Mouse (Mus musculus) G1E (cell line): Measurements from ENCODE around the gene Bcar1. TPM values are rescaled to one million over a fixed set of nuclear protein-coding genes. Genes with fewer than 3 reads are reported as not detected.

Source experiments
- ATAC-seq: 2 replicates; pipeline ENCODE4 v1.8.0; 2016; ENCODE audit warnings: mild to moderate bottlenecking; ENCODE audit not compliant: insufficient number of reproducible peaks, poor library complexity, low FRiP score, severe bottlenecking; ENCODE audit errors: extremely low read depth
- DNase-seq: peaks from one replicate; pipeline ENCODE4 v3.0.0; 2012; ENCODE audit warnings: low spot score
- H3K27me3 ChIP-seq: 2 replicates; pipeline ENCODE4 v1.6.1; 2012; ENCODE audit warnings: mild to moderate bottlenecking, low read length, inconsistent platforms; ENCODE audit not compliant: insufficient read depth
- H3K36me3 ChIP-seq: replicated peaks from 2 replicates; pipeline ENCODE3; 2012; ENCODE audit warnings: mild to moderate bottlenecking, inconsistent platforms
- H3K4me1 ChIP-seq: 2 replicates; pipeline ENCODE4 v1.6.1; 2012; ENCODE audit warnings: low read depth, low read length, inconsistent platforms, mixed read lengths; ENCODE audit not compliant: insufficient read depth
- H3K4me3 ChIP-seq: 2 replicates; pipeline ENCODE4 v1.5.1; 2012; ENCODE audit warnings: low read depth, mild to moderate bottlenecking, inconsistent platforms, low read length, moderate library complexity, mixed read lengths
- H3K9me3 ChIP-seq: replicated peaks from 2 replicates; pipeline ENCODE4 v1.6.1; 2012; ENCODE audit warnings: inconsistent platforms
- CTCF ChIP-seq: IDR thresholded peaks from 2 replicates; pipeline ENCODE4 v1.5.1; 2012; ENCODE audit warnings: low read depth, low read length, inconsistent platforms, mixed read lengths
- GATA1 ChIP-seq: IDR thresholded peaks from 2 replicates; pipeline ENCODE4 v1.6.1; 2012; ENCODE audit warnings: borderline replicate concordance, low read length, inconsistent platforms, mixed read lengths
- GATA2 ChIP-seq: IDR thresholded peaks from 2 replicates; pipeline ENCODE4 v1.6.1; 2012; ENCODE audit warnings: low read depth, low read length, inconsistent platforms, borderline replicate concordance
- POLR2AphosphoS5 ChIP-seq: IDR thresholded peaks from 2 replicates; pipeline ENCODE4 v1.6.1; 2012; ENCODE audit warnings: low read depth, low read length, inconsistent platforms; ENCODE audit not compliant: insufficient replicate concordance
- TAL1 ChIP-seq: conservative IDR thresholded peaks from 2 replicates; pipeline ENCODE4 v1.6.1; 2012; ENCODE audit warnings: low read depth, low read length, inconsistent platforms, mixed read lengths
- polyA plus RNA-seq: library from polyadenylated mRNA; stranded (reverse); fragments of >175 nt; gene quantifications from 2 replicates; pipeline ENCODE4 v1.2.3, GENCODE M21; 2012
- total RNA-seq, 2 experiments: library from RNA; stranded (forward) in 1 of 2; stranded (reverse) in 1 of 2; fragments of 200-1000 nt in 1 of 2; fragments of >200 nt in 1 of 2; fragmentation: Nextera tagmentation in 1 of 2; gene quantifications; 2 replicates each; pipeline ENCODE4 v1.2.3; 2014 to 2017

Bcar1 gene
- total and polyA plus RNA-seq, 3 experiments: 0.39 to 1.1 (median 1.0) TPM

DNA sequence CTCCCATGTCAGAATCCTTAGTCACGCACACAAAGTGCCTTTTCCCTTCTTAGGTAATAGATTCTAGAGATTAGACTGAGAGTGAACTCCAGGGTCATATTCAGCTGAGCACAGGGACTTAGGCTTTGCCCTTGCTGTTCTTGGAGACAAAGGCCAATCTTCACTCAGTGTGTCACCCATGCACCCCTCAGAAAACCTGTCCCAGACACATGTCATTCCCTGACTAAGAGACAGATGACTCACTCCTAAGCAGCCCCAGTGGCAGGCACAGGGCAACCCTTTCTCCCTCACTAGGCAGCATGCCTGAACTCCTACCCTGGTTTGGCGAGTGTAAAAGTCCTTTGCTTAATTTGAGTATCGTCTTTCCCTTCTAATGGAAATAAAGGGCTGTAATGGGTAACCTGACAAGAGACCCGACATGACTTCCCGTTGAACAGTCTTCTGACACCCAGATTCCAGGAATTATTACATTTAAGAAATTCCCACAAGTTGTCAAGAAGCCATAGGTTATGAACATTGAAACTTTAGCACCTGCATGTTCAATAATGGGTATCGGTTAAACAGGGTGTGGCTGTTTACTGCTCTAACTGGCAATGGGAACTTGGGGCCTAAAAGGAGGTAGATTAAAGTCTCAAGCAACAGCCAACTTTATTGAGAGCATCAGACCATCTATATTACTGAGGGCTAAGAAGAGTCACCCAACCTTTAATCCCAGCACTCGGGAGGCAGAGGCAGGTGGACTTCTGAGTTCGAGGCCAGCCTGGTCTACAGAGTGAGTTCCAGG, 4.4 kb upstream of the Bcar1 start:
- Histone ChIP-seq H3K36me3 (no peaks in the 10 kb centered on the region), H3K27me3 (peaks cover 44% of the 10 kb centered on the region), H3K9me3 (no peaks in the 10 kb centered on the region), H3K4me3 (no peak overlapping the region), H3K4me1 (peaks cover 7% of the 10 kb centered on the region; the same call in 1 of the 2 replicates)
- no peak for ATAC-seq
- TF ChIP-seq TAL1: no peak
- TF ChIP-seq GATA1: no peak
- no peak for DNase-seq

DNA sequence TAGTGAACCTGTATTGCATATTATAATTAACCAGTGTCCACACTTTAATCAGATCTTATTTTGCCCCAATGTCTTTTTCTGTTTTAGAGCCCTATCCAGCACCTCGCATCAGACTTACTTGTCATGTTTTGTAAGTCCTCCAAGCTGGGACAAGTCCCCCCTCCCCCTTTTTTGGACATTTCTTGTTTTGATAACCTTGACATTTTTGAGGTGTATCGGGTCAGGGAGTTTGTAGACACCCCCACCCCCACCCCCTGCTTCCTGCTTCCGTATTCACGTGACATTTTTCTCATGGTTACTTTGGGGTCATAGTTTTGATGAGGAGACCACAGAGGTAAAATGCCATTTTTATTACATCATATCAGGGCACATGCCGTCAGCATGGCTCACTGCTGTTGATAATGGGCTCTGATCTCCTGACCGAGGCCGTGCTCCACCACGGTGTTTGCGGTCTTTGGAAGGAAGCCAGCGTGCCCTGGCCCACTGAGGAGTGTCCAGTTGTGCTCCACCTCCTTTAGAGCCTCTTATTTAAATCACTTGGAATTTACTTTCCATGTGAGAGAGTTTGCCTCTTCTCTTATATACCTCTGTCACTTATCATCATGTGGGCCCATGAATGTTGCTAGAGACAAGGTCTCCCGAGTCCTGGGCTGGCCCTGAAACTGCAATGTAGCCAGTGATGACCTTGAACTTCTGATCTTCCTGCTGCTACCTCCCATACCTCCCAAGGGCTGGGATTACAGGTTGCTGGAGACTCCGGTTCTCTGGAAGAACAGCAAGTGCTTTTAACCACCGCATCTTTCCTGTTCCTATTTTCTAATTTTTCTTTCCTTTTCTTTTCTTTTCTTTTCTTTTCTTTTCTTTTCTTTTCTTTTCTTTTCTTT, 3.2 kb upstream of the Bcar1 start:
- no peak for TF ChIP-seq CTCF
- no peak for TF ChIP-seq TAL1
- TF ChIP-seq GATA1: no peak
- no peak for TF ChIP-seq POLR2AphosphoS5
- no peak for TF ChIP-seq GATA2
- no peak for ATAC-seq
- Histone ChIP-seq H3K4me1 (peaks cover 7% of the 10 kb centered on the region; the same call in 1 of the 2 replicates), H3K27me3 (peaks cover 53% of the 10 kb centered on the region), H3K4me3 (no peak overlapping the region), H3K36me3 (no peaks in the 10 kb centered on the region), H3K9me3 (no peaks in the 10 kb centered on the region)
- no peak for DNase-seq

GRCm38 (mm10) chr8:111745591-111746418, 2.2 kb upstream of the Bcar1 start:
- peaks cover 7% of the 10 kb centered on the region; the same call in 1 of the 2 replicates for H3K4me1 ChIP-seq
- no peaks in the 10 kb centered on the region for H3K36me3 ChIP-seq
- no peak for DNase-seq
- ATAC-seq: no peak
- no peaks in the 10 kb centered on the region for H3K9me3 ChIP-seq
- no peak overlapping the region for H3K4me3 ChIP-seq
- peaks cover 58% of the 10 kb centered on the region for H3K27me3 ChIP-seq
- TF ChIP-seq POLR2AphosphoS5: no peak
- no peak for TF ChIP-seq CTCF
- TF ChIP-seq GATA2: no peak
- no peak for TF ChIP-seq GATA1
- no peak for TF ChIP-seq TAL1

DNA sequence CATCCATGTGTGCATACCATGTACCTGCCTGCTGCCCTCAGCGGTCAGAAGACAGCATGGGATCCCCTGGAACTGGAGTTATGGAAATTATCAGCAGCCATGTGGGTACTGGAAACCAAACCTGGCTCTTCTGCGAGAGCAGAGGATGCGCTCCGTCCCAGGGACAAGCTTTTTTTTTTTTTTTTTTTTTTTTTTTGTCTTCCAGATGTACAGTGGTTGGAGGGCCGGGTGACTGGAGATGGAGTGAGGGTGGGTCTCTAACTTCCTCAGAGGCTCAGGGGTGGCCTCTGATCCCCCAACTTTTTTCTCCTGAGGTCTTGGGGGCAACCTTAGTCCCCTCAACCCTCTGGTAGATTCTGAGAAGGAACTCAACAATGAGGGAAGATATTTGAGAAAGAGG, 1.5 kb upstream of the Bcar1 start:
- no peak overlapping the region for H3K4me3 ChIP-seq
- peaks cover 7% of the 10 kb centered on the region; the same call in 1 of the 2 replicates for H3K4me1 ChIP-seq
- TF ChIP-seq GATA1 (no peak), POLR2AphosphoS5 (no peak), TAL1 (no peak)
- no peaks in the 10 kb centered on the region for H3K36me3 ChIP-seq
- H3K9me3 ChIP-seq: no peaks in the 10 kb centered on the region
- DNase-seq (no peak), ATAC-seq (no peak)
- peaks cover 65% of the 10 kb centered on the region for H3K27me3 ChIP-seq

DNA sequence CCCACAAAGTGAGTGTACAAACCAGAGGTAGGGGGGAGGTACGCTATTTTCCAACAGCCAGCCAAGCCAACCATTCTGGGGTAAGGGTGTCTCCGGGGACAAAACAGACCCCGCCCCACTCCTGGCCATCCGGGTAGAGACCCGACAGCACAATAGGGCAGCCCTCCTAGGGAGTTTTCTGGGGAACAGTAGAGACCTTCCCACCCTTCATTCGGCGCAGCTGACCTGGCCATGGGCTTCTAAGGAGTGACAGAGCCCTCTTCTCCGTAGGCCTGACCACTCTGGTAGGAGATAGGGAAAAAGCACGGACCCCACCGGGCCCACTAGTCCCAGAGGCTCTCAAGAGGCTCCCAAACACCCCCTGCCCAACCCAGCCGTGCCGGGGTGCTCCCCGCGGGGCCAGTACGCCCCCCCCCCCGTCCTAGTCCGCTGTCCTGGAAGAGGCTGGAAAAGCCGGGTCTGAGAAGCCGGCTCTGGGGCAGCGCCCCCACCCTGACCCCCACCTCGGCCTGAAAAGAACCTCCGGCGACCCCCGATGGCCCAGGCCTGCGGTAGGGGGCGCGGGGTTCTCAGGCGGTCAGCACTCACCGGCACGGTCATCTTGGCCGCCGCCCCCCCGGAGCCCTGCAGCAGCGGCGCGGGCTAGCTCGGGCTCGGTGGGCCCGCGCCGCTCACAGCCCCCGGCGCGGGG, 363 bp downstream of the Bcar1 start:
- H3K9me3 ChIP-seq: no peaks in the 10 kb centered on the region
- peak overlapping the region; percentile 31; the same call in 1 of the 2 replicates for H3K4me3 ChIP-seq
- H3K27me3 ChIP-seq: peaks cover 76% of the 10 kb centered on the region
- TF ChIP-seq POLR2AphosphoS5: no peak
- H3K36me3 ChIP-seq: no peaks in the 10 kb centered on the region
- DNase-seq (no peak), ATAC-seq (no peak)
- peaks cover 4% of the 10 kb centered on the region; the same call in 1 of the 2 replicates for H3K4me1 ChIP-seq
